Mouse (Mus musculus): ENCODE measurements at regions not wholly inside any gene's neighbourhood (a gene's known extent, or its start where the extent isn't known, plus 50 kb on each side); places are given as distances from the start of the nearest gene placed in this dataset.

DNA sequence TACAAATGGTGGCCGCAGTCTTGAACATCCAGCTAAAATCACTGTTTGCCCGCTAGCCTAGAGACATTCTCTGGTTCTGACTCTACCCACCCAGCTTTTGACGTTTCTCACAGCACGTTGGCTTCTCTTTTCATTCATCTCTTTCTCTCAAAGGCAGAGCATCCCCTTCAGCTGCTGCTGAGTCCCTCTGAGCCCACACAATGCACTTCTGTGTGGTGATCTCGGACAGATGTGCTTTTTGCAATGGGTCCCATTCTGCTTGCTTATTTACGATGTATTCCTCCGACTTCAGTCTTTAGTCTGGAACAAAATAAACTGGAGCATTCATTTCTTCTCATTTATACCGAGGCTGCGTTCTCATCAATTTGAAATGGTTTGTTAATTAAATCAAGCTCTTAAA, 66.2 kb upstream of the Cav2 start:
- no peak for TF ChIP-seq POLR2A (IDR thresholded peaks at IDR 0.05; ENCODE audit: extremely low read depth, insufficient read depth, low read length)
- no peak for TF ChIP-seq CTCF (IDR thresholded peaks at IDR 0.05; ENCODE audit: extremely low read depth, insufficient read depth, low read length)
